ENCODE assay signal across 7 mouse cellular contexts in genomic region chr6:136808014-136808417, GRCm38 (mm10). TPM values are rescaled to one million over a fixed set of nuclear protein-coding genes. Genes with fewer than 3 reads are reported as not detected.
DNase-seq lines count a peak whose midpoint lies in the region; ATAC-seq lines count a peak whose summit lies in the region.

Gene H2afj, plus strand, starts transcription at chr6:136808244.

- H3K27me3 ChIP-seq in intestine, embryonic 16.5 days (replicated peaks; ENCODE audit: control insufficient read depth, insufficient read depth, low read length) = no peaks in the 10 kb centered on the region
- H3K27me3 ChIP-seq in midbrain, embryonic 11.5 days (ENCODE audit: control insufficient read depth, insufficient read depth, low read length) = no peaks in the 10 kb centered on the region

- H3K9me3 ChIP-seq in intestine, embryonic 16.5 days (ENCODE audit: control insufficient read depth, low read length) = no peaks in the 10 kb centered on the region
- H3K9me3 ChIP-seq in midbrain, embryonic 11.5 days (ENCODE audit: control insufficient read depth, low read length) = no peaks in the 10 kb centered on the region

- peak within 1 kb of the TSS; percentile 96 for H3K27ac ChIP-seq in intestine, embryonic 16.5 days (ENCODE audit: low read length)
- H3K27ac ChIP-seq in midbrain, embryonic 11.5 days (ENCODE audit: low read depth, low read length) = 0 out of 2 replicates have a peak within 1 kb of the TSS, but pooled peaks have one; percentile 30

- H3K36me3 ChIP-seq in intestine, embryonic 16.5 days (ENCODE audit: control insufficient read depth, insufficient read depth, low read length) = peaks cover 8% of the 10 kb centered on the region
- H3K36me3 ChIP-seq in midbrain, embryonic 11.5 days (ENCODE audit: control insufficient read depth, insufficient read depth, low read length) = no peaks in the 10 kb centered on the region

- H3K9ac ChIP-seq in intestine, embryonic 16.5 days (ENCODE audit: low read depth, low read length) = peak within 1 kb of the TSS; percentile 84
- peak within 1 kb of the TSS; percentile 70 for H3K9ac ChIP-seq in midbrain, embryonic 11.5 days (ENCODE audit: low read length)

- H3K4me3 ChIP-seq in intestine, embryonic 16.5 days (ENCODE audit: low read length) = peak within 1 kb of the TSS; percentile 86
- peak within 1 kb of the TSS; percentile 77 for H3K4me3 ChIP-seq in midbrain, embryonic 11.5 days (ENCODE audit: low read depth, low read length)

- peak; percentile 82 for ATAC-seq in intestine, embryonic 16.5 days
- peak; percentile 88 for ATAC-seq in midbrain, embryonic 11.5 days (ENCODE audit: low FRiP score)

- DNase-seq in adrenal gland, adult 8-10 months = peak; percentile 97
- DNase-seq in embryo, embryonic 9.5 days (ENCODE audit: extremely low spot score) = peak; percentile 97
- peak; percentile 98 for DNase-seq in gastrocnemius, postnatal 4 days (ENCODE audit: low spot score in 2 of 2)
- peak; percentile 96 to 98 for DNase-seq in left cerebral cortex, postnatal 36 days (ENCODE audit: low spot score in 2 of 2)
- peak; percentile 99 for DNase-seq in midbrain, embryonic 11.5 days (ENCODE audit: low spot score, missing footprints)
- peak; percentile 96 for DNase-seq in skeletal muscle tissue, adult 2 months (ENCODE audit: low read depth, low spot score)

- peaks cover 28% of the 10 kb centered on the region for H3K4me1 ChIP-seq in intestine, embryonic 16.5 days (ENCODE audit: control insufficient read depth, insufficient read depth, low read length)
- peaks cover 12% of the 10 kb centered on the region for H3K4me1 ChIP-seq in midbrain, embryonic 11.5 days (ENCODE audit: control insufficient read depth, insufficient read depth, low read length)

- peak within 1 kb of the TSS; percentile 87 for H3K4me2 ChIP-seq in intestine, embryonic 16.5 days (ENCODE audit: low read depth, low read length)
- H3K4me2 ChIP-seq in midbrain, embryonic 11.5 days = peak within 1 kb of the TSS; percentile 88

- intact Hi-C loops in left cerebral cortex, postnatal 36 days (cut with DNase I) = no loop called here

- WGBS in intestine, embryonic 16.5 days = under 1% methylated on average over 34 of the region's 34 CpGs
- WGBS in midbrain, embryonic 11.5 days = under 1% methylated on average over 34 of the region's 34 CpGs

RNA-seq across cellular contexts. Expression of gene H2afj, which starts in this region (rescaled TPM):
- 100 to 1,000 TPM in 3 of 4 experiments, 10 to 100 TPM in 1; 81.8 to 292 (median 145) TPM for total RNA-seq in adrenal gland, adult 8-10 months (2022)
- 10 to 100 TPM; 18.1 to 19.7 TPM for total RNA-seq in gastrocnemius, postnatal 4 days (2021)
- polyA plus RNA-seq in intestine, embryonic 16.5 days (2015; fragmentation: Nextera tagmentation; extraction: Ambion mirVana) = 217 and 222 TPM in 2 replicates
- 10 to 100 TPM; 55.2 to 67.5 TPM for total RNA-seq in left cerebral cortex, postnatal 36 days (2021)
- 94.5 and 107 TPM in 2 replicates for polyA plus RNA-seq in midbrain, embryonic 11.5 days (2014; fragmentation: Nextera tagmentation; extraction: Ambion mirVana)

Comparison
In these comparisons a context has a peak if more than half of its experiments do, and no peak if none do; other contexts are left out.
1. Peak in every context shown above with its lines: DNase-seq, ATAC-seq, H3K4me3 ChIP-seq and H3K27ac ChIP-seq.